Mouse (Mus musculus) mouse embryonic stem cell (cell line): ENCODE measurements around the gene Srrm3.

Source experiments
- in situ Hi-C, 2 experiments: fragments of 300-500 bp; cut with MboI; formaldehyde crosslinking; loops; 1 replicate in 1 of 2; 3 replicates in 1 of 2; pipeline ENCODE4 v1.14.3; 2019 to 2020; ENCODE audit warnings: low sequenced_read_pairs in 2 of 2, low pct_unique_long_range_greater_than_20kb in 1 of 2, mixed read lengths in 1 of 2; ENCODE audit not compliant: unreplicated experiment in 1 of 2

The Srrm3 gene

DNA sequence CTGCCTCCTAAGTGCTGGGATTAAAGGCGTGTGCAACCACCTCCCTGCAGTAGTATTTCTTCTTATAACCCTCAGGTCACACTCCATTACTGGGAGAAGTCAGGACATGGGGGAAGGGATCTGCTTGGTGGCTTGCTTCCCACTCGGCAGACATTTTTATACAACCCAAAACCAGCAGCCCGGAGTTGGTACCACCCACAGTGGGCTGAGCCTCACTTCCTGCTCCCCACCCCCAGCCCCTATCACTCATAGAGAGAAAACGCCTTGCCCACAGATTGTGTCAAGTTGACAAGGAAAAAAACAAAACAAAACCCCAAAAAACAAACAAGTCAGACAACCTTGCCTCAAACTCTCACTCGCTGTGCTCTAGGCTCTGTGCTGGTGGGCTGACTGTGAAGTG, 106.5 kb downstream of the Srrm3 start:
- in situ Hi-C loops: no loop called here

GRCm38 (mm10) chr5:135914156-135914555, 107.5 kb downstream of the Srrm3 start:
- in situ Hi-C loops: no loop called here

GRCm38 (mm10) chr5:135916051-135916565, 109.4 kb downstream of the Srrm3 start:
- in situ Hi-C loops: no loop called here

GRCm38 (mm10) chr5:135916601-135917000, 109.9 kb downstream of the Srrm3 start:
- in situ Hi-C loops: no loop called here

DNA sequence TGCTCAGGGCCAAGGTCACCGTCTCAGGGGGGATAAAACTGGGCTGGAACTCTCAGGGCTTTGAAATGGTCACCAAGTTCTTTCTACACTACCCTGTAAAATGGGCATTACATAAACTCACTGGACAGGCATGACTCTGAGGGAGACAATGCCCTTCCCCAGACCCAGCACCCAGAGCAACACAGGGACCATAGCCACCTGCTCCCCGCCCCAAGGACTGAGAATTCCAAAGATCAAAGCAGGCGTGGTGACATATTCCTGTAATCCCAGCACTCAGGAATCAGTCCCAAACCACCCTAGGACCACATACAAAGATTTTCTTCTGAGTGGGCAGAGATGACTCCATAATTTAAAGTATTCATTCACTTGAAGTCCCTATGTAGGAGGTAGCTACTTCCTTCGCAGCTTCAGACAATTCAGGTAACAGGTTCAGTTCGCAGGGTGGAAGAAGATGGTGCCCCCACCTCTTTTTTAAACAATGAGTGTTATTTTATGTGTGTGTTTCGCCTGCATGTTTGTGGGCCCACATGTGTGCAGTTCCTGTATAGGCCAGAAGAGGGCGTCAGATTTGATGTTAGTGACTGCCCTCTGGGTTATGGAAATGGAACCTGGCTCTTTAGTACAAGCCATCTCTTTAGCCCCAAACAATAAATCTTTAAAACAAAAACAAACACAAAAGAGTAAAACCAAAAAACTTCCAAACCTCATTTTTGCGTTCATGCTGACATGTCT, 110.8 kb downstream of the Srrm3 start:
- in situ Hi-C loops: no loop called here

- in situ Hi-C loops: no loop called here
Observed at GRCm38 (mm10) chr5:135918059-135918437, 111.4 kb downstream of the Srrm3 start.

DNA sequence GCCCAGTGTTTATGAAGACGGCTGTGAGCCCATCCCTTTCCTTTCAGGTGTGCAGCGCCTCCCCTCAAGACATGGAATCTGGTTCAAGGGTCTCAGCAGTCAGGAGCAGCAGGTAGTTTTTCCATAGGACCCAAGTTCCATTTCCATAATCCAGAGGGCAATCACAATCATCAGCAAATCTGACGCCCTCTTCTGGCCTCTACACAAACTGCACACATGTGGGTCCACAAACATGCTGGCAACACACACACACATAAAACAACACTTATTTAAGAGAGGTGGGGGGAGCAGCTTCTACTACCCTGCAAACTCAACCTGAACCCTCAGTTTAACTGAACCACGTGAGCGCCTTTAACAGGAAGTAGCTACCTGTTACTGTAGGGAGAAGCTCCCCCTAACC, 111.9 kb downstream of the Srrm3 start:
- in situ Hi-C loops: no loop called here

GRCm38 (mm10) chr5:135919902-135920301, 113.2 kb downstream of the Srrm3 start:
- in situ Hi-C loops: no loop called here

DNA sequence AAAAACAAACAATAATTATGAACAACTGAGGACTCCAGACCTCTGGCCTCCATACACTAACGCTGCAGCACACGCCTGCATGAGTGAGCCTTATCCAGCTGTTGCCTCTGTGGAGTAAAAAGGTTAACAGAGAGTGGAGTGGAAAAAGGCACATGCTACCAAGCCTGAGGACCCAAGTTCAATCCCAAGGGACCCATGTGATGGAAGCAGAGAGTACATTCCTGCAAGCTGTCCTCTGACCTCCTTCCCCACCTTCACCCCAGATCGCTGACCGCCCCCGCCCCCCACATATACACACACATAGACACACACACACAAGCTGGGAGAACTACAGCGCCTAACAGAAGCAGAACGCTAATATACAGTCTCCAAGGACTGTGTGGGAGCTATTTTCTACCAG, 117.2 kb downstream of the Srrm3 start:
- in situ Hi-C loops: no loop called here
